Mouse (Mus musculus) c-Kit-positive CD71-positive TER-119-negative erythroid progenitor cells, embryonic 14.5 days (primary cell): ENCODE results near the gene Gm10413.
"Not testable (repeated sequence)": the region's sequence is repeated elsewhere in the genome, so short reads cannot be mapped to it uniquely, and the experiment has no call there.

Experiments
- DNase-seq: peaks from one replicate; pipeline ENCODE4 v3.0.0-alpha.2; 2013; ENCODE audit warnings: low read depth

Gm10413 gene

GRCm38 (mm10) chr14:3394793-3395192, at the start of gene Gm10413:
Gene Gm10413 (plus strand): TSS chr14:3395093.
- not testable (repeated sequence) for DNase-seq

GRCm38 (mm10) chr14:3412314-3412713, 17.4 kb downstream of the Gm10413 start, which contains the start of gene Gm10409:
Gene Gm10409 (plus strand): TSS chr14:3412614.
- DNase-seq = not testable (repeated sequence)

GRCm38 (mm10) chr14:3427803-3428202, 32.9 kb downstream of the Gm10413 start, which contains the start of gene Gm3005:
Gene Gm3005 (plus strand): TSS chr14:3428103.
- DNase-seq = not testable (repeated sequence)

- not testable (repeated sequence) for DNase-seq
Observed at GRCm38 (mm10) chr14:3449079-3449478, 54.2 kb downstream of the Gm10413 start, which contains the start of gene Gm10408. Gene Gm10408 (plus strand): TSS chr14:3449379.
